Mouse (Mus musculus) neural tube, embryonic 15.5 days (tissue): ENCODE measurements at regions not wholly inside any gene's neighbourhood (a gene's known extent, or its start where the extent isn't known, plus 50 kb on each side); places are given as distances from the start of the nearest gene placed in this dataset.

Experiments used
- ATAC-seq: fragments of 200-750 bp; cut with Nextera tagmentation; 2 replicates; pipeline ENCODE4 v1.8.0; 2017; ENCODE audit warnings: mild to moderate bottlenecking, moderate TSS enrichment, moderate library complexity; ENCODE audit not compliant: low FRiP score
- H3K27ac ChIP-seq: fragments of 300-500 bp; sonication (generic); replicated peaks from 2 replicates; pipeline ENCODE4 v1.5.1; 2015; ENCODE audit warnings: mild to moderate bottlenecking, inconsistent platforms
- H3K27me3 ChIP-seq: fragments of 300-500 bp; sonication (generic); replicated peaks from 2 replicates; pipeline ENCODE4 v1.6.1; 2015; ENCODE audit warnings: inconsistent platforms
- H3K36me3 ChIP-seq: fragments of 300-500 bp; sonication (generic); 2 replicates; pipeline ENCODE4 v1.6.1; 2015; ENCODE audit warnings: inconsistent platforms
- H3K4me1 ChIP-seq: fragments of 300-500 bp; sonication (generic); 2 replicates; pipeline ENCODE4 v1.6.1; 2015; ENCODE audit warnings: inconsistent platforms
- H3K4me2 ChIP-seq: fragments of 300-500 bp; sonication (generic); 2 replicates; pipeline ENCODE4 v1.6.1; 2015; ENCODE audit warnings: inconsistent platforms, mild to moderate bottlenecking, moderate library complexity
- H3K4me3 ChIP-seq: fragments of 300-500 bp; sonication (generic); replicated peaks from 2 replicates; pipeline ENCODE4 v1.5.1; 2015; ENCODE audit warnings: mild to moderate bottlenecking, inconsistent platforms
- H3K9ac ChIP-seq: fragments of 300-500 bp; sonication (generic); replicated peaks from 2 replicates; pipeline ENCODE4 v1.6.1; 2015; ENCODE audit warnings: mild to moderate bottlenecking, inconsistent platforms
- H3K9me3 ChIP-seq: fragments of 300-500 bp; sonication (generic); replicated peaks from 2 replicates; pipeline ENCODE4 v1.6.1; 2016; ENCODE audit warnings: inconsistent platforms
- WGBS: fragments of 180-500 bp; shearing (Covaris S2); methylation state at CpG from one replicate; pipeline ENCODE4 v1.1.7; 2015; ENCODE audit warnings: mixed read lengths; 5-methylcytosine and 5-hydroxymethylcytosine counted together

DNA sequence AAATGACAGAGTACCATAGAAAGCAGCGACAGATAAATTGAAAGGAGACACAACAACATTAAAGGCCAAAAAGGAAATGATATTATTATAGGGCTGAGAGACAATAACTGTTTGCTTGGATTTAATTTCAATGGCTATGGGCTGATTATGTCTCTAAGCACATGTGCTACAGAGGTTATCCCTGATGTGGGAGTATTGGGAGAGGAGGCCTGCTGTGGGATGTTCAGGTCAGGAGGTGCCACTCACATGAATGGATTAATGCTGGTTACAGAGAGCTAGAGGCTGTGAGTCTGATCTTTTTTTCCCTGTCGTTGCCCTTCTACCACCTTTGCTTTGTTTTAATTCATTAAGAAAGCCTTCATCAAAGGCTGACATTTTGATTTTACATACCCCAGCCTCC, 140.8 kb upstream of the Fundc1 start:
- H3K4me2 ChIP-seq = no peak overlapping the region
- WGBS = 42% methylated on average over 2 of the region's 2 CpGs
- H3K9ac ChIP-seq = no peak overlapping the region
- H3K4me1 ChIP-seq = no peaks in the 10 kb centered on the region
- H3K36me3 ChIP-seq = no peaks in the 10 kb centered on the region
- no peak for ATAC-seq
- no peaks in the 10 kb centered on the region for H3K9me3 ChIP-seq
- no peaks in the 10 kb centered on the region for H3K27me3 ChIP-seq
- H3K4me3 ChIP-seq = no peak overlapping the region
- no peak overlapping the region for H3K27ac ChIP-seq

DNA sequence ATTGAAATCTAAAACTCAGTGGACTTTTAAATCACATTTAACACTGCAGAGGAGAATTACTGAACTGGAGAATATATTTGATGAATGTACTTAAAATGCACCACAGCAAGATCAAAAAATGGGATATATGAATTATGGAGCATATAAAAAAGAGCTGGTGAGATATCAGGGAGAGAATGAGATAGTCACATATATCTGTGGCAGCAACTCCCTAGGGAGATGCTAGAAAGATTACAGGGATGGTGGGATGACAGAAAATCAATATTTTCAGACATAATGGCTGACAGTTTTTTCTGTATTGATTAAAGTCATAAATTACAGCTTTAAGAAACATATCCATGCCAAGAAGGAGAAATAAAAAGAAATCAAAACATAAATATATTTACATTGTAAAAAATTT, 140.3 kb upstream of the Fundc1 start:
- H3K4me3 ChIP-seq = no peak overlapping the region
- no peak overlapping the region for H3K4me2 ChIP-seq
- H3K36me3 ChIP-seq = no peaks in the 10 kb centered on the region
- H3K4me1 ChIP-seq = no peaks in the 10 kb centered on the region
- no peaks in the 10 kb centered on the region for H3K9me3 ChIP-seq
- H3K9ac ChIP-seq = no peak overlapping the region
- no peak for ATAC-seq
- no peaks in the 10 kb centered on the region for H3K27me3 ChIP-seq
- no peak overlapping the region for H3K27ac ChIP-seq
